Mouse (Mus musculus): ENCODE measurements around the gene Ctbp1. TPM values are rescaled to one million over a fixed set of nuclear protein-coding genes. Genes with fewer than 3 reads are reported as not detected.

Gene Ctbp1
- total and polyA plus RNA-seq, 2 experiments from 2014 or later: 165 to 295 TPM

DNA sequence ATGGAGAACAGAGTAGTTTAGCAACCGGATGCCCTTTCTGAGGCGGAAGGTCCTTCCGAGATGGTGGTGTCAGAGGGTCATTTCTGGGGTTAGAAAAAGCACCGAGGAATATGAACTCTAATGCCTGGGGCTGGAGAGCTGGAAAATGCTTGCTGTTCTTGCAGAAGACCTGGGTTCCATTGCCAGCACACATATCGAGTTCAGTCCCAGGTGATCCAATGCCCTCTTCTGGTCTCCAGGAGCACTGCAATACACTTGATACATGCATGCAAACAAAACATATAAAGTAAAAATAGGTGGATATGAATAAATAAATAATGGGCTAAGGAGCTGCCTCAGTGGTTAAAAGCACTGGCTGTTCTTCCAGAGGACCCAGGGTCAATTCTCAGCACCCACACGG is 22.4 kb upstream of the Ctbp1 start:
- TF ChIP-seq CTCF (IDR thresholded peaks at IDR 0.05; ENCODE audit: low read depth): peak; percentile 37
- no peak for TF ChIP-seq EP300 (IDR thresholded peaks at IDR 0.05; ENCODE audit: low read depth)
- Histone ChIP-seq H3K4me3 (ENCODE audit: low read depth, low read length) (no peak overlapping the region), H3K36me3 (replicated peaks; ENCODE audit: control insufficient read depth, insufficient read depth, low read length) (no peaks in the 10 kb centered on the region), H3K4me2 (ENCODE audit: low read depth, low read length) (no peak overlapping the region), H3K27ac (ENCODE audit: low read depth) (no peak overlapping the region), H3K27me3 (ENCODE audit: control insufficient read depth, insufficient read depth, low read length) (no peaks in the 10 kb centered on the region), H3K9me3 (replicated peaks; ENCODE audit: control insufficient read depth, low read length) (no peaks in the 10 kb centered on the region), H3K4me1 (ENCODE audit: control insufficient read depth, insufficient read depth) (no peaks in the 10 kb centered on the region), H3K9ac (replicated peaks; ENCODE audit: low read depth, low read length) (no peak overlapping the region)
- no peak for DNase-seq (ENCODE audit: low spot score)
- 65% methylated on average over 6 of the region's 6 CpGs for WGBS
- ATAC-seq (ENCODE audit: insufficient read depth, low read depth): no peak

DNA sequence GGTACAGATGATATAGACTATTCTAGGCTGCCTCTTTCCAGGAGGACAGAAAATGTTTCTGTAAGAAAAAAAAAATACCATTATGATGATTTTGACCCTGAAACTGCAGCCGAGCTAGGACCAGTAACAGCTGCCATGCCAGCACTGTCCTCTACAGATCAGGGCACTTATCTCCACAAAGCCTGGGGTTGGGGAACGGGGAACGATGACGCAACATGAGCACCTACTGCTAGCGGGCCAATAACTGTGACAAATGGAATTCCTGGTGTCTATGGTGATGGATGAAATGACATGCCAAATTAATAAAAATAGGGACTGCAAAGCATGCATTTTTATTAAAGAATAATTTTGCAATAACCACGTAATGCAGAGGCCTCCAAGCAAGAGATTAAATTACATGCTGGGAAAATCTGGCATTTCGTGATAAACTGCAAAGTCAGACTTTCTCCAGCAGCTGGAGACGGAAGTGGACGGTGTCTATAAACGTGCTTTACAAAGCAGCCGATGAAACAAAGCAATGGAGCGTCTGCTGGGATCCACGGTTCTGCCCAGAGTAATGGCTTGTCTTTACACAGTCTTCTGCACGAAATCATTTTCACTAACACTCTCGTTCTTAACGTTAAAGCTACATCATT is 19.1 kb upstream of the Ctbp1 start:
- DNase-seq (ENCODE audit: low spot score) (no peak), ATAC-seq (ENCODE audit: insufficient read depth, low read depth) (no peak)
- H3K9me3 ChIP-seq (replicated peaks; ENCODE audit: control insufficient read depth, low read length): no peaks in the 10 kb centered on the region
- no peak overlapping the region for H3K4me3 ChIP-seq (ENCODE audit: low read depth, low read length)
- no peaks in the 10 kb centered on the region for H3K4me1 ChIP-seq (ENCODE audit: control insufficient read depth, insufficient read depth)
- H3K27me3 ChIP-seq (ENCODE audit: control insufficient read depth, insufficient read depth, low read length): no peaks in the 10 kb centered on the region
- no peaks in the 10 kb centered on the region for H3K36me3 ChIP-seq (replicated peaks; ENCODE audit: control insufficient read depth, insufficient read depth, low read length)
- WGBS: 44% methylated on average over 16 of the region's 16 CpGs
- no peak overlapping the region for H3K9ac ChIP-seq (replicated peaks; ENCODE audit: low read depth, low read length)
- TF ChIP-seq EP300 (IDR thresholded peaks at IDR 0.05; ENCODE audit: low read depth) (no peak), CTCF (IDR thresholded peaks at IDR 0.05; ENCODE audit: low read depth) (no peak)
- H3K27ac ChIP-seq (ENCODE audit: low read depth): no peak overlapping the region
- no peak overlapping the region for H3K4me2 ChIP-seq (ENCODE audit: low read depth, low read length)

DNA sequence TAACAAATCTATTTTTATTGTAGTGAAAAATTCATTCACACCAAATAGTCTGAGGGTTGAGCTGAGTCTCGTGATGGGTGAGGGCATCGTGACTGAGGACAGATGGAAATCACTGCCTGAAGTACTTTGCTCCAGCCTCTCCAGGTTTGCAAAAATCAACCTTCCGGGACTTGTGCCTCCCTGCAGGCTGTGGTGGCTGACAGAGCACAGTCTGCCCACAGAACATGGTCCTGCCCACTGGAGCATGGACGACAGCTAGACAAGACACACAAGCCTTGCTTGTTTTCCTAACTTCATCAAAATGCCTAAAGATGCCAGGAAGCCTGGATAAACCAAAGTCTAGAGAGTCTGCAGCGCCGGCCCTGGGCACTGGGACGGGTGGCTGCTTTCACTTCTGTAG is 9.2 kb upstream of the Ctbp1 start:
- H3K36me3 ChIP-seq (replicated peaks; ENCODE audit: control insufficient read depth, insufficient read depth, low read length): no peaks in the 10 kb centered on the region
- no peak for ATAC-seq (ENCODE audit: insufficient read depth, low read depth)
- H3K4me3 ChIP-seq (ENCODE audit: low read depth, low read length): no peak overlapping the region
- no peaks in the 10 kb centered on the region for H3K9me3 ChIP-seq (replicated peaks; ENCODE audit: control insufficient read depth, low read length)
- DNase-seq (ENCODE audit: low spot score): no peak
- no peak for TF ChIP-seq EP300 (IDR thresholded peaks at IDR 0.05; ENCODE audit: low read depth)
- no peak for TF ChIP-seq CTCF (IDR thresholded peaks at IDR 0.05; ENCODE audit: low read depth)
- H3K27ac ChIP-seq (ENCODE audit: low read depth): no peak overlapping the region
- no peak overlapping the region for H3K9ac ChIP-seq (replicated peaks; ENCODE audit: low read depth, low read length)
- 59% methylated on average over 7 of the region's 7 CpGs for WGBS
- no peaks in the 10 kb centered on the region for H3K4me1 ChIP-seq (ENCODE audit: control insufficient read depth, insufficient read depth)
- H3K4me2 ChIP-seq (ENCODE audit: low read depth, low read length): no peak overlapping the region
- H3K27me3 ChIP-seq (ENCODE audit: control insufficient read depth, insufficient read depth, low read length): no peaks in the 10 kb centered on the region

DNA sequence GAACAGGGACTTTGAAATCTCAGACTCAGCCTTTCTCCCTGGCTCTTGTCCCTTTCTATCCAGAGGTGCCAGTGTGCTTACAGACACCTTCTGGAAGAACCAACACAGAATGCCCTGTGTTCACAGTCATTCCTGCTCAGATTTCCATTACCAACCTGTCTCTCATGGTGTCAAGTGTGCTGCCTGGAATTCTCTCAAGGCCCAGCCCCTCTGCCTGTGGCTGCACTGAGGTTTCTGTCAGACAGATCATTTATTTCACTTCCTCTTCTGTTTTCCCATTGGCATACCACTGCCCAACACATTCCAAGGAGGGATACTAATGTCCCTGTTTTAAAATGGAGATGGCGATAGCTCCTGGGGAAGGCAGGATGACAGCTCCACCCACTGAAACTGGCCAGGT is 6.6 kb upstream of the Ctbp1 start:
- Histone ChIP-seq H3K27ac (ENCODE audit: low read depth) (no peak overlapping the region), H3K9ac (replicated peaks; ENCODE audit: low read depth, low read length) (no peak overlapping the region), H3K36me3 (replicated peaks; ENCODE audit: control insufficient read depth, insufficient read depth, low read length) (no peaks in the 10 kb centered on the region), H3K27me3 (ENCODE audit: control insufficient read depth, insufficient read depth, low read length) (no peaks in the 10 kb centered on the region), H3K4me3 (ENCODE audit: low read depth, low read length) (no peak overlapping the region), H3K9me3 (replicated peaks; ENCODE audit: control insufficient read depth, low read length) (no peaks in the 10 kb centered on the region), H3K4me1 (ENCODE audit: control insufficient read depth, insufficient read depth) (no peaks in the 10 kb centered on the region), H3K4me2 (ENCODE audit: low read depth, low read length) (no peak overlapping the region)
- WGBS: 59% methylated on average over 1 of the region's 1 CpGs
- TF ChIP-seq EP300 (IDR thresholded peaks at IDR 0.05; ENCODE audit: low read depth): no peak
- no peak for TF ChIP-seq CTCF (IDR thresholded peaks at IDR 0.05; ENCODE audit: low read depth)
- DNase-seq (ENCODE audit: low spot score): no peak
- no peak for ATAC-seq (ENCODE audit: insufficient read depth, low read depth)

DNA sequence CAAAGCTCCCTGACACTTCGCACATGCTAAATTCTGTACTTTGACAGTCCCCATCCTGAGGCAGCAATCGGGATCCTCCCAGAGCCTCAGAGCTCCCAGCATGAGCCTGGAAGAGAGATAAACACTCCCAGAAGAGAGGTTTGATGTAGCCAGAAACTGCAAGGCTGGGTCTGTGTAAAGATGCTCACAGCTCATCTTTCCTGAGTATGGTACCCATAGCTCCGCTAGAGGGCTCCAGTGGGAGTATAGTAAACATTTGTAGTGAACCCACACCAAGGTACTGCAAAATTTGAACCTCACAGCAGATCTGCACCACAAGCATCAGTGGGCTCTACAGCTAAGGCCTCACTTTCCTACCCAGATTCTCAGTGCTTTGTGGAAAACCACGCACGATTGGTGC is 4.2 kb upstream of the Ctbp1 start:
- no peaks in the 10 kb centered on the region for H3K27me3 ChIP-seq (ENCODE audit: control insufficient read depth, insufficient read depth, low read length)
- no peak overlapping the region for H3K27ac ChIP-seq (ENCODE audit: low read depth)
- DNase-seq (ENCODE audit: low spot score) (no peak), ATAC-seq (ENCODE audit: insufficient read depth, low read depth) (no peak)
- no peaks in the 10 kb centered on the region for H3K4me1 ChIP-seq (ENCODE audit: control insufficient read depth, insufficient read depth)
- 46% methylated on average over 5 of the region's 5 CpGs for WGBS
- no peak for TF ChIP-seq EP300 (IDR thresholded peaks at IDR 0.05; ENCODE audit: low read depth)
- peak; percentile 28 for TF ChIP-seq CTCF (IDR thresholded peaks at IDR 0.05; ENCODE audit: low read depth)
- no peak overlapping the region for H3K4me3 ChIP-seq (ENCODE audit: low read depth, low read length)
- H3K9me3 ChIP-seq (replicated peaks; ENCODE audit: control insufficient read depth, low read length): no peaks in the 10 kb centered on the region
- H3K4me2 ChIP-seq (ENCODE audit: low read depth, low read length): no peak overlapping the region
- no peak overlapping the region for H3K9ac ChIP-seq (replicated peaks; ENCODE audit: low read depth, low read length)
- no peaks in the 10 kb centered on the region for H3K36me3 ChIP-seq (replicated peaks; ENCODE audit: control insufficient read depth, insufficient read depth, low read length)

DNA sequence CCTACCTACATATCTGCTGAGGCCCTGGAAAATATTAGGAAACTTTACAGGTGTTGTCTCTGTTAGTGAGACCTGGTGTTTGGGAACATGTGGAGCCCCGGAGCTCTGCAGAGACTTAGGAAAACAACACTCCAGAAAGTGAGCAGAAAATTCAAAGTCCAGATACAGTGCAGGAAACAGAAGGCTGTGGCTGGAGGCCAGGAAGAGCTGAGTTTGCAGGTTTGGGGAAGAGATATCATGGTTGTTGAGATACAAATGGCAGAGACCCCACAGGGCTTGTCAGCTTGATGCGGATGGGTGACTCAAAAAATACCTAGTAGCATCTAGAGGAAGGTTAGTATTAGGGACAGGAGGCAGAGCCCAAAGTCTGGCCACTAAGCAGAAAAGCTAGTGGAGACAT is 2.5 kb upstream of the Ctbp1 start:
- no peak overlapping the region for H3K4me2 ChIP-seq (ENCODE audit: low read depth, low read length)
- no peak overlapping the region for H3K27ac ChIP-seq (ENCODE audit: low read depth)
- H3K9ac ChIP-seq (replicated peaks; ENCODE audit: low read depth, low read length): no peak overlapping the region
- 38% methylated on average over 2 of the region's 2 CpGs for WGBS
- no peaks in the 10 kb centered on the region for H3K36me3 ChIP-seq (replicated peaks; ENCODE audit: control insufficient read depth, insufficient read depth, low read length)
- ATAC-seq (ENCODE audit: insufficient read depth, low read depth) (no peak), DNase-seq (ENCODE audit: low spot score) (no peak)
- H3K4me1 ChIP-seq (ENCODE audit: control insufficient read depth, insufficient read depth): peaks cover 15% of the 10 kb centered on the region
- no peaks in the 10 kb centered on the region for H3K27me3 ChIP-seq (ENCODE audit: control insufficient read depth, insufficient read depth, low read length)
- TF ChIP-seq CTCF (IDR thresholded peaks at IDR 0.05; ENCODE audit: low read depth): no peak
- TF ChIP-seq EP300 (IDR thresholded peaks at IDR 0.05; ENCODE audit: low read depth): no peak
- H3K9me3 ChIP-seq (replicated peaks; ENCODE audit: control insufficient read depth, low read length): no peaks in the 10 kb centered on the region
- H3K4me3 ChIP-seq (ENCODE audit: low read depth, low read length): no peak overlapping the region

Measured in heart, postnatal 0 days (tissue).